Mouse (Mus musculus): ENCODE measurements around the gene Jag2. TPM values are rescaled to one million over a fixed set of nuclear protein-coding genes. Genes with fewer than 3 reads are reported as not detected.

Jag2 gene
- polyA plus RNA-seq, 1 experiment from 2014 or later: 0.34 TPM

DNA sequence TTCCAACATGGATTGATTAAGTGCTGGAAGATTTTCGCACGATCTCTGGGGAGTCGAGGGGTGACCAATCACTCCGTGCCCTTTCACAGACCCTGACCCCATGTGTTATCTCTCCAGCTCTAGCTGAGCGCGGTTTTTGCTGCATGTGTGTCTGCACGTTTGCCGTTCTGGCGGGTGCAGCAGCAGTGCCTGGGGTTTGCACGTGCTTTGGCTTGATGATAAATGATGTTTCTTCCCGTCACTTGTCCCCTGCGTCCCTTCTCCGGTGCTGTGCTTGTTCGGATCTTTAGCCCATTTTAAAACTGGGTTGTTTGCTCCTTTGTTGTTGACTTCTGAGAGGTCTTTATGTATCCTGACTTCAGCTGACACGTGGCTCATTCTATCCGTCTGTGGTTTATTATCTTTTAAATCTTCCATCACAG, 59.8 kb downstream of the Jag2 start:
- Histone ChIP-seq H3K4me1 (ENCODE audit: control insufficient read depth, low read depth, low read length) (no peaks in the 10 kb centered on the region; the same call in 1 of the 2 replicates), H3K27ac (ENCODE audit: low read length) (no peak overlapping the region), H3K9me3 (replicated peaks; ENCODE audit: control insufficient read depth, low read length) (no peaks in the 10 kb centered on the region), H3K4me3 (ENCODE audit: low read depth, low read length) (no peak overlapping the region), H3K4me2 (ENCODE audit: low read depth, low read length) (no peak overlapping the region), H3K36me3 (ENCODE audit: control insufficient read depth, insufficient read depth) (no peaks in the 10 kb centered on the region), H3K27me3 (ENCODE audit: control insufficient read depth, insufficient read depth, low read depth, low read length) (peaks cover 16% of the 10 kb centered on the region), H3K9ac (ENCODE audit: low read depth, low read length) (no peak overlapping the region)
- WGBS (ENCODE audit: insufficient replicate concordance): 5% methylated on average over 16 of the region's 16 CpGs
- no peak for ATAC-seq (ENCODE audit: low read depth)

DNA sequence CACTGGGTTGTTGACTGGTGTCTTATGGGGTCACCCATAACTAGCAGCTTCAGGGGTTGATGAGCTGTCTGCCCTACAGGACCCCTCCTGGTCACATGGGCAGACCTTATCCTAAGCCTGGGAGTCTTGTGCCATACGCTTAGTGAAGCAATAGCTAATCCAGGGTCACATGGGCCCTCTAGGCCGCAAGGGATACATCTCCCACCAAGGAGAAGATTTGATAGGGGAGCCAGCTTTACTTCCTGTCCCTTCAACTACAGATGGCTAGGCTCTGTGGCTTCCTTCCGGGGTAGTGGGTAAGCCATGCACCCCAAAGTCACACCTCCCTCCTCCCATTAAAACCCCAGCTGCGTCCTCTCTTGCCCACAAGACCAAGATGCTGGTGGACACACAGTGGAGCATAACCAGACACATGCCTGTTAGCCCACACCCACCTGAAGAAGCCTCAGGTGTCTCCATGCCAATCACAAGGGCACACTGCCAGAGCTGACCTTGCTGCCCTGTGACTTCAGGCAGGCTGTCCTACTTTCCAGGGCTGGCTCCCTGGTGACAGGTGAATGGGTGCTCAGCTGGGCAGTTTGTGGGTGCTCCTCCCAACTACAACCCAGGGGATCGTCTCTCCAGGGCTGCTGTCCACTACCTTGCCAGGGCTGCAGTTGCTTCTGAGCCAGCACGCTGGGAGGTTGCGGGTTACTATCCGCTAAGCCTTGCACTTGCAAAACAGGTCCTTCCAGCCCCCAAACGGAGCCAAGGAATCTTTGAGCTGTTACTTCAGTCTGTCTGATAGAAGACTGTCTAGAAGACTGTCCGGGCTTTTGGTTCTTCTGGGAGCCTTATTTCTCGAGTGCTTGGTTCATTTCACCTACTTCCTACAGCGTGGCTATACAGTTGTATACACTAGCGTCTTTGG, 61.1 kb downstream of the Jag2 start, which contains the start of gene Gpr132:
Gene Gpr132, minus strand, starts transcription at position 51 of the 910 bp plus-strand sequence.
- no peak within 1 kb of the TSS for H3K9ac ChIP-seq (ENCODE audit: low read depth, low read length)
- no peak for ATAC-seq (ENCODE audit: low read depth)
- H3K9me3 ChIP-seq (replicated peaks; ENCODE audit: control insufficient read depth, low read length): no peaks in the 10 kb centered on the region
- no peak within 1 kb of the TSS for H3K4me2 ChIP-seq (ENCODE audit: low read depth, low read length)
- no peaks in the 10 kb centered on the region for H3K4me1 ChIP-seq (ENCODE audit: control insufficient read depth, low read depth, low read length)
- WGBS (ENCODE audit: insufficient replicate concordance): 47% methylated on average over 13 of the region's 13 CpGs
- no peak within 1 kb of the TSS for H3K4me3 ChIP-seq (ENCODE audit: low read depth, low read length)
- H3K27me3 ChIP-seq (ENCODE audit: control insufficient read depth, insufficient read depth, low read depth, low read length): peaks cover 4% of the 10 kb centered on the region; the same call in 1 of the 2 replicates
- no peaks in the 10 kb centered on the region for H3K36me3 ChIP-seq (ENCODE audit: control insufficient read depth, insufficient read depth)
- no peak within 1 kb of the TSS for H3K27ac ChIP-seq (ENCODE audit: low read length)

DNA sequence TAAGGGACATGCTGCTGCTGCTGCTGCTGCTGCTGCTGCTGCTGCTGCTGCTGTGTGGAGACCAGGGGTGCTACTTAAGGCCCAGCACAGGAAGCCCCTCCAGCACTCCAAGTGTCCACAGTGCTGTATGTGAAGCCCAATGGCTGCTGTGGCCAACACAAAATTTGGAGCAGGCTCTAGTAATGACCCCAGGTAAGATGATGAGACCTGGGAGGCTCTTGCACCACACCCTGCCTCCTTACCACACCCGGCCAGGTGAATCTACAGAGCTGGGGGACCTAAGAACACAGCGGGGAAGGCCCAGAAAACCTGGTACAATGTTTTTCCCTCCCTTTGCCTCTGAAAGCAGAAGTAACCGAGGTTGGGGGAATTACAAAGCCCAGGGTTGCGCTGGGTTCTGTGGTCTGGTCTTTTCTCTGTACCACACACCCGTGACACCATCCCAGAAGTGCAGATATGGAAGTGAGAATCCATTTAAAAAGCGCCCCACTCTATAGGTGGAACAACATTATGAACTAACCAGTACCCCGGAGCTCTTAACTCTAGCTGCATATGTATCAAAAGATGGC, 62.4 kb downstream of the Jag2 start:
- Histone ChIP-seq H3K9ac (ENCODE audit: low read depth, low read length) (no peak overlapping the region), H3K27ac (ENCODE audit: low read length) (no peak overlapping the region), H3K4me1 (ENCODE audit: control insufficient read depth, low read depth, low read length) (no peaks in the 10 kb centered on the region), H3K4me3 (ENCODE audit: low read depth, low read length) (no peak overlapping the region), H3K36me3 (ENCODE audit: control insufficient read depth, insufficient read depth) (no peaks in the 10 kb centered on the region), H3K4me2 (ENCODE audit: low read depth, low read length) (no peak overlapping the region), H3K27me3 (ENCODE audit: control insufficient read depth, insufficient read depth, low read depth, low read length) (peaks cover 4% of the 10 kb centered on the region; the same call in 1 of the 2 replicates), H3K9me3 (replicated peaks; ENCODE audit: control insufficient read depth, low read length) (no peaks in the 10 kb centered on the region)
- no peak for ATAC-seq (ENCODE audit: low read depth)
- 39% methylated on average over 7 of the region's 7 CpGs for WGBS (ENCODE audit: insufficient replicate concordance)

DNA sequence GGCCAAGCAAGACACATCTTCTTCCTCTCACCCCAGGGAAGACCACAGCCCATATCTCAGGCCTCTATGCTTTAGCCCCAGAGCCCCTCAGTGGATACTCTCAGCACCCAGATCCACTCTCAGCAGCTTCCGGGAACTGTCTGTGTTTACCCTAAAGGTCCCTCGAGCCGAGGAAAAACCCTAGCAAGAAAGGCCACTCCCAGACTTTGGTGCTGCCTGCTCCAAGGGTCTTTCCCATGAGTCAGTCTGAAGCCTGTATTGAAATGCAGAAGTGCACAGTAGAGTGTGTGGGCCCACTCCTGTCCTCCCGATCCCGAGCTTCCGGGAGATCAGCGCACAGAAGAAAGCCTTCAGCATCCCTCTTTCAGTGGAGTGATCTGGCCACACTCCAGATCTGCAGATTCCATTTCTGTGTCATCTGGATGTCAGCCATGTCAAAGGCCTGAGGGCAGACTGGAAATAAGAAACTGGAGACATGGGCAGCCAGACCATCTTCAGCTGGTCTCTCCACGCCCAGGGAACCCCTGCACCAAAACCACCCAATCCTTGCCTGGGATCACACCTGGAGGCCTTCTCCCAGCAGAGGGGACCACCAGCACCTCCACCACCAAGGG, 63.0 kb downstream of the Jag2 start:
- no peak overlapping the region for H3K4me3 ChIP-seq (ENCODE audit: low read depth, low read length)
- H3K9me3 ChIP-seq (replicated peaks; ENCODE audit: control insufficient read depth, low read length): no peaks in the 10 kb centered on the region
- no peak overlapping the region for H3K9ac ChIP-seq (ENCODE audit: low read depth, low read length)
- ATAC-seq (ENCODE audit: low read depth): no peak
- peaks cover 4% of the 10 kb centered on the region; the same call in 1 of the 2 replicates for H3K27me3 ChIP-seq (ENCODE audit: control insufficient read depth, insufficient read depth, low read depth, low read length)
- 74% methylated on average over 8 of the region's 8 CpGs for WGBS (ENCODE audit: insufficient replicate concordance)
- no peaks in the 10 kb centered on the region for H3K36me3 ChIP-seq (ENCODE audit: control insufficient read depth, insufficient read depth)
- no peaks in the 10 kb centered on the region for H3K4me1 ChIP-seq (ENCODE audit: control insufficient read depth, low read depth, low read length)
- H3K27ac ChIP-seq (ENCODE audit: low read length): no peak overlapping the region
- H3K4me2 ChIP-seq (ENCODE audit: low read depth, low read length): no peak overlapping the region

DNA sequence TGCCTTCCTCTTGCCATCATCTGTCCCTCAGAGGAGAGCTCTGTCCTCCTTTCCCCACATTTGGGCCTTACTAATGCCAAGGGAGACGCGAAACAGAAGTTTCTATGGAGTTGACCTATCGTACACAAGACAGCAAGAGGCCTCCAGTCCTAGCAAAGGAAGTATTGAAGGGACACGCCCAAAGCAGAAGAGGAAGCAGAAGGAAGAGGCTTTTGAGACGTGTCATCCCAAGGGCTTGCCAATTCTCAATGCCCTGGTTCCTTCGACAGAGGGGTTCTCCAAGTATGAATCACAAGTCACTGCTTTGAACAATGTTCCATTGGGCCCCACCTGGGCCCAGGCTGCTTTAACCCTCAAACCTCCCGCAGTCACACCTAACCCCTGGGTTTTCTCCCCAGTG, 64.8 kb downstream of the Jag2 start:
- WGBS (ENCODE audit: insufficient replicate concordance): 33% methylated on average over 7 of the region's 7 CpGs
- no peak overlapping the region for H3K4me3 ChIP-seq (ENCODE audit: low read depth, low read length)

DNA sequence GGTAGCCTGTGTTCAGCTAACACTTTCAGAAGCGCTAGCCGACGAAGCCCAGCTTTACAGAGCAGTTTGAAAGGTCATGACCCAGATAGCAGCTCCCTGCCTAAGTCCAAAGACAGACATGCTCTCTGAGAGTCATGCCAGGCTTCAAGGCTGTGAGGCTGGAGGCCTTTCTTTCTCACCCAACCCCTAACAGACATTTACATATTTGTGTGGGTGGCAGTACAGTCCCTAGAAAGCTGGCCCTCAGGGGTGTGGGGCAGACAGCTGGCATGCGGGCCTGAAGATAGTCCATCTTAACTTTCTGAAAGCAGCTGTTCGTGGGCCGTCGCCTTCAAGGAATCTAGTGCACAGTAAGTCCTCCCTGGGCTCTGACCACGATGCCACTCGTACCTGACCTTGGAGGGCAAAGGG, 67.7 kb downstream of the Jag2 start:
- no peak for ATAC-seq (ENCODE audit: low read depth)
- Histone ChIP-seq H3K4me2 (ENCODE audit: low read depth, low read length) (no peak overlapping the region), H3K36me3 (ENCODE audit: control insufficient read depth, insufficient read depth) (no peaks in the 10 kb centered on the region), H3K4me3 (ENCODE audit: low read depth, low read length) (no peak overlapping the region), H3K9me3 (replicated peaks; ENCODE audit: control insufficient read depth, low read length) (no peaks in the 10 kb centered on the region), H3K4me1 (ENCODE audit: control insufficient read depth, low read depth, low read length) (no peaks in the 10 kb centered on the region; the same call in 1 of the 2 replicates), H3K27me3 (ENCODE audit: control insufficient read depth, insufficient read depth, low read depth, low read length) (no peaks in the 10 kb centered on the region), H3K9ac (ENCODE audit: low read depth, low read length) (no peak overlapping the region), H3K27ac (ENCODE audit: low read length) (no peak overlapping the region)
- WGBS (ENCODE audit: insufficient replicate concordance): 56% methylated on average over 9 of the region's 9 CpGs

More for the DNA sequence above, 64.8 kb downstream of the Jag2 start:
- H3K27ac ChIP-seq (ENCODE audit: low read length): no peak overlapping the region
- no peaks in the 10 kb centered on the region for H3K36me3 ChIP-seq (ENCODE audit: control insufficient read depth, insufficient read depth)
- no peak for ATAC-seq (ENCODE audit: low read depth)
- H3K9ac ChIP-seq (ENCODE audit: low read depth, low read length): no peak overlapping the region
- H3K4me1 ChIP-seq (ENCODE audit: control insufficient read depth, low read depth, low read length): no peaks in the 10 kb centered on the region; the same call in 1 of the 2 replicates
- H3K4me2 ChIP-seq (ENCODE audit: low read depth, low read length): no peak overlapping the region
- no peaks in the 10 kb centered on the region for H3K27me3 ChIP-seq (ENCODE audit: control insufficient read depth, insufficient read depth, low read depth, low read length)
- H3K9me3 ChIP-seq (replicated peaks; ENCODE audit: control insufficient read depth, low read length): no peaks in the 10 kb centered on the region

DNA sequence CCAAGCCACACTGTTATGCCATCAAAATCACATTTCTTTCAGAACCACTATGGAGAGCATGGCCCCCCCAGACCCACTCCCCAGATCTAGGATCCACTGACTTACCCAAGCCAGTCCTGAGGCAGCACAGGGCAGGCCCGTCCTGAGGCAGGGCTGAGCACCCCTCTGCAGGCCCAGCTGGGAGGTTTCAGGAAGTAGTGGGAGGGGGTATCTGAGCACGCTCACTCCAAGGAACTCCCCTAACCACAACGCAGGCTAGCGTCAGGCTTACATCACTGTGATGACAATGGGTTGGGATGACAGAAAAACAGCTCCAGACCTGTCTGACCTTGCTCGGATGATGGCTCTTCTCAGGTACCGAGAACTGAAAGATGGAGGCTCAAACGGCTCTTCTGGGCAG, 68.8 kb downstream of the Jag2 start:
- Histone ChIP-seq H3K27ac (ENCODE audit: low read length) (no peak overlapping the region), H3K9me3 (replicated peaks; ENCODE audit: control insufficient read depth, low read length) (no peaks in the 10 kb centered on the region), H3K27me3 (ENCODE audit: control insufficient read depth, insufficient read depth, low read depth, low read length) (no peaks in the 10 kb centered on the region), H3K9ac (ENCODE audit: low read depth, low read length) (no peak overlapping the region), H3K36me3 (ENCODE audit: control insufficient read depth, insufficient read depth) (no peaks in the 10 kb centered on the region), H3K4me1 (ENCODE audit: control insufficient read depth, low read depth, low read length) (no peaks in the 10 kb centered on the region; the same call in 1 of the 2 replicates), H3K4me2 (ENCODE audit: low read depth, low read length) (no peak overlapping the region), H3K4me3 (ENCODE audit: low read depth, low read length) (no peak overlapping the region; the same call in 1 of the 2 replicates)
- 39% methylated on average over 7 of the region's 7 CpGs for WGBS (ENCODE audit: insufficient replicate concordance)
- no peak for ATAC-seq (ENCODE audit: low read depth)

DNA sequence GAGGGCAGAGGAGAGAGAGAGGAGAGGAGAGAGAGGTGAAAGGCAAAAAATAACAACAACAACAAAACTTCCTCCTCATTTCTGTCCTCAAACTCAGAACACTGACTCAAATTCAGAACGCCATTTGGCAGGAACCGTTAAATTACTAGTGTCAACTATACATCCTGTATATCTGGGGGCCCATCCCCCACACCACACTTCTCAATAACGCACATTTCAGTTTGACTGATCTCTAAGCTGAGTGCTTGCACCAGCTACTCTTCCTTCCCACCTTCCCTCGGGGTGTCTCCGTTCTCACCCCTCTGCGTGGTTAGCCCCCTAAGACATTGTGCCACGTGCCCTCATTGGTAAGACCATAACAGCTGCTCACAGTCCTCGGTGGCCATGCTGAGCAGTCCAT, 69.6 kb downstream of the Jag2 start:
- H3K27ac ChIP-seq (ENCODE audit: low read length): no peak overlapping the region
- H3K4me1 ChIP-seq (ENCODE audit: control insufficient read depth, low read depth, low read length): no peaks in the 10 kb centered on the region; the same call in 1 of the 2 replicates
- H3K4me2 ChIP-seq (ENCODE audit: low read depth, low read length): no peak overlapping the region
- H3K9ac ChIP-seq (ENCODE audit: low read depth, low read length): no peak overlapping the region
- no peak overlapping the region for H3K4me3 ChIP-seq (ENCODE audit: low read depth, low read length)
- no peak for ATAC-seq (ENCODE audit: low read depth)
- 19% methylated on average over 8 of the region's 8 CpGs for WGBS (ENCODE audit: insufficient replicate concordance)
- H3K9me3 ChIP-seq (replicated peaks; ENCODE audit: control insufficient read depth, low read length): no peaks in the 10 kb centered on the region
- no peaks in the 10 kb centered on the region for H3K36me3 ChIP-seq (ENCODE audit: control insufficient read depth, insufficient read depth)
- H3K27me3 ChIP-seq (ENCODE audit: control insufficient read depth, insufficient read depth, low read depth, low read length): no peaks in the 10 kb centered on the region
